Mouse (Mus musculus) intestine, embryonic 15.5 days (tissue): ENCODE results near the gene Mycn. TPM values are rescaled to one million over a fixed set of nuclear protein-coding genes. Genes with fewer than 3 reads are reported as not detected.

Experiments
- ATAC-seq: fragments of 200-750 bp; cut with Nextera tagmentation; 2 replicates; pipeline ENCODE4 v1.8.0; 2017; ENCODE audit warnings: moderate TSS enrichment, moderate library complexity
- H3K27ac ChIP-seq: fragments of 300-500 bp; sonication (generic); 2 replicates; pipeline ENCODE4 v1.5.1; 2015; ENCODE audit warnings: mild to moderate bottlenecking, inconsistent platforms
- H3K27me3 ChIP-seq: fragments of 300-500 bp; sonication (generic); replicated peaks from 2 replicates; pipeline ENCODE4 v1.6.1; 2015; ENCODE audit warnings: inconsistent platforms
- H3K36me3 ChIP-seq: fragments of 300-500 bp; sonication (generic); 2 replicates; pipeline ENCODE4 v1.6.1; 2015; ENCODE audit warnings: inconsistent platforms
- H3K4me1 ChIP-seq: fragments of 300-500 bp; sonication (generic); replicated peaks from 2 replicates; pipeline ENCODE4 v1.6.1; 2015; ENCODE audit warnings: inconsistent platforms
- H3K4me2 ChIP-seq: fragments of 300-500 bp; sonication (generic); replicated peaks from 2 replicates; pipeline ENCODE4 v1.6.1; 2015; ENCODE audit warnings: mild to moderate bottlenecking, inconsistent platforms
- H3K4me3 ChIP-seq: fragments of 300-500 bp; sonication (generic); replicated peaks from 2 replicates; pipeline ENCODE4 v1.5.1; 2015; ENCODE audit warnings: inconsistent platforms
- H3K9ac ChIP-seq: fragments of 300-500 bp; sonication (generic); 2 replicates; pipeline ENCODE4 v1.6.1; 2015; ENCODE audit warnings: inconsistent platforms
- H3K9me3 ChIP-seq: fragments of 300-500 bp; sonication (generic); 2 replicates; pipeline ENCODE4 v1.6.1; 2016; ENCODE audit warnings: inconsistent platforms
- WGBS: fragments of 180-500 bp; shearing (Covaris S2); methylation state at CpG from one replicate; pipeline ENCODE4 v1.1.7; 2015; 5-methylcytosine and 5-hydroxymethylcytosine counted together
- polyA plus RNA-seq: library from polyadenylated mRNA; unstranded; fragments of >200 nt; fragmentation: Nextera tagmentation; extraction: Ambion mirVana; gene quantifications from 2 replicates; pipeline ENCODE4 v1.2.1, GENCODE M21; 2015

The Mycn gene
- polyA plus RNA-seq, 1 experiment from 2014 or later = 89.8 TPM

- 70% methylated on average over 15 of the region's 15 CpGs for WGBS
- Histone ChIP-seq H3K9ac (no peak overlapping the region), H3K4me1 (no peaks in the 10 kb centered on the region), H3K36me3 (no peaks in the 10 kb centered on the region), H3K4me3 (no peak overlapping the region), H3K4me2 (no peak overlapping the region), H3K27ac (no peak overlapping the region), H3K27me3 (no peaks in the 10 kb centered on the region), H3K9me3 (no peaks in the 10 kb centered on the region)
- ATAC-seq = no peak
These were observed 55.4 kb downstream of the Mycn start for GRCm38 (mm10) chr12:12886191-12886889.
